Mouse (Mus musculus): Measurements from ENCODE around the gene Lef1.

Gene Lef1

DNA sequence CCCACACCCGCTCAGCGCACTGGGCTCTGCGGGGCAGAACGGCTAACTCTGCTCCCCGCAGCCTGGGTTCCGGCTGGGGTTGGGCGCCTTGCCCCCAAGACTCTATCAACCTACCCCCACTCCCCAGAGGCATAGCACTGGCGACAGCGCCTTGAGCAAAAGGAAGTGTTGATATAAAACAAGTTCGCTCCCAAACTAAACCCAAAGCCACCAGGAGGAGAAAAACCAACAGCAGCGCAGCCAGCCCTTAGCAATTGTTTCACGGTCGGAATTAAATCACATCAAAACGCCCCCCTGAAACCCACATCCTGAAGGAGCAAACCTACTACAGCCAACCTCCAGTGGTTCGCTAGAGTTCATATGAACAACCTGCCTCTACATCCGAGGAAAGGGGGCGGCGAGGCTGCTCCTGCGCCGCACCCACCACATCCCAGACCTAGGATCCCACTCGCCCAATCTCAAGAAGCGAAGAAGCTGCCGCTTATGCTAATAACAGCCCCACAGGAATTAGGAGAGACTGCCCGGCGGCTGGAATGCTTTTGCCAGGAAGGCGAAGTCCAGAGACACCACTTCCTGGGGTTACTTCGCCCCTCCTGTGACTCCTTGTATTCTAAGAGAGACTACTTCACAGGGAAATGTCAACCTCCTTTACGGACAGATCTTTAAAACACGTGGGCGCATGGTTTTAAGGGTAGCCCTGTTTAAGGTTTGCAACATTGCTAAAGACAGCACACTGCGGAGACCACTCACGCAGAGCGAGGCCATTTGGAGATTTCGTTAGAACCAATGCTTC lies 2.8 kb upstream of the Lef1 start:
- peak; percentile 45 for DNase-seq (ENCODE audit: low read depth, low spot score)

DNA sequence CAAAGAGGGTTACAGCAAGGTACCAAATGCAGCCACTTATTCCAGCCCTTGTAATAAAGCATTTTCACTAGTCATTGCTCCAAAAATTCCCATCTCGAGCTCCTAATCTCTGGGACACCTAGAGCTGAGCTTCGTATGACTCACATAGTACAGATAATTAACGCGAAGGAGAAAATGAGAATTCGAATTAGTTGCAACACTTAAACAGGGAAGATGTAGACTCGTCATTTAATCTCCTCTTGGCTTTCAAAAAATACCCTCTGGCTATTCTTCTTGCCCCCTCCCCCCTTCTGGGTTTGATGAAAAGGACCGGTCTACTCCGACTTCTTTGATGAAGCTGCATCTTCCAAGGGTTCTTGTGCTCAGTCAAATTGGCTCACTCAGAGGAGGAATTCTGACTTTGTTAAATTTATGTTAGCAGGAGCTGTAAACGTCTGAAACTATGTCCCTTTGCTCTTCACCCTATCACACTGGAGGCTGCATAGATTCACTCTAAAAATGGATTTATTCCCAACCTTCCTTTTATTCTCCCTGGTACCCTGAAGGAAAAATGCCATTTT lies 2.1 kb upstream of the Lef1 start:
- no peak for DNase-seq (ENCODE audit: low read depth, low spot score)

DNA sequence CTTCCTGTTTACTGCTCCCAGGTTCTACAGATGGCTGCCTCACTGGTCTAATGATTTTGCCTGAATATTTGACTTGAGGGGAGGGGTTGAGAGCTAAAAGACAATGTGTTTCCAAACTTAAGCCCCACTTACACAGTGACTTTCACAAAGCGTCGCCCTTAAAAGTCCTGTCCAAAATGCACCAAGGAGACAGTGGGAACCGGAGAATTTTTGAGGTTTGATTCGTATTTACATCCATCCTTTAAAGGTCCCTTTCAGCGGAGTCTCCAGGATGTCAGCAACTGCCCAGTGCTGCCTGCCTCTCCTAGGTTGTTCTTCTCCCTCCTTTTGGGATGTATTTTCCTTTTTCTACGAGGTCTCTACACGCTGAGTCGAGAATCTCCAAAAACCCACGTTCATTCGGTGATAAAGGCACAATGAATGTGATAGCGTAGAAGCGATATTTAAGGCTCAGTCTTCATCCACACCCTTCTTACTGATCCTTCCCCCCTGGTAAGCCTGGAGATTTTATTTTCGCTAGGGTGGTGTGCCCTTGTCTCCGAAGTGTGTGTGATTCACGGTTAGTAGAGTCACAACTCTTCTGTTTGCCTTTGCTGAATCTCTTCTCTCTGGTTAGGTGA lies 1.1 kb upstream of the Lef1 start:
- DNase-seq (ENCODE audit: low read depth, low spot score) = peak; percentile 43

DNA sequence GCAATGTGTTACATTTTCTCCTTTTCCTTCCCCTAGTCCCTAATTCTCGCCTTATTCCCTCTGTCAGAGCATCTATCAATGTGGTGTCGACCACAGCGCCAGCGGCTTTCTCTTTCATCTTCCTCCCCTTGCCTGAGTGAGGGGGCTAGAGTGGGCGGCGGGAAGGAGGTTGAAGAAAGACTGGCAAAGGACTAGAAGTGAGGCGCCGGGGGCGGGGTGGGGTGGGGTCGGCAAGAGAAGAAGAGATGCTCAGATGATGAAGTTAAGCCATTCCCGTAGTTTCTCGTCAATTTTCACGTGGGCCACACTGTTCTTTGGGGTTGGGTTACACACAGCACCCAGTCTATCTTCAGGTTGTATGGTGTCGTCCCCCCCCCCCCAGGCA lies 593 bp upstream of the Lef1 start:
- no peak for DNase-seq (ENCODE audit: low read depth, low spot score)

DNA sequence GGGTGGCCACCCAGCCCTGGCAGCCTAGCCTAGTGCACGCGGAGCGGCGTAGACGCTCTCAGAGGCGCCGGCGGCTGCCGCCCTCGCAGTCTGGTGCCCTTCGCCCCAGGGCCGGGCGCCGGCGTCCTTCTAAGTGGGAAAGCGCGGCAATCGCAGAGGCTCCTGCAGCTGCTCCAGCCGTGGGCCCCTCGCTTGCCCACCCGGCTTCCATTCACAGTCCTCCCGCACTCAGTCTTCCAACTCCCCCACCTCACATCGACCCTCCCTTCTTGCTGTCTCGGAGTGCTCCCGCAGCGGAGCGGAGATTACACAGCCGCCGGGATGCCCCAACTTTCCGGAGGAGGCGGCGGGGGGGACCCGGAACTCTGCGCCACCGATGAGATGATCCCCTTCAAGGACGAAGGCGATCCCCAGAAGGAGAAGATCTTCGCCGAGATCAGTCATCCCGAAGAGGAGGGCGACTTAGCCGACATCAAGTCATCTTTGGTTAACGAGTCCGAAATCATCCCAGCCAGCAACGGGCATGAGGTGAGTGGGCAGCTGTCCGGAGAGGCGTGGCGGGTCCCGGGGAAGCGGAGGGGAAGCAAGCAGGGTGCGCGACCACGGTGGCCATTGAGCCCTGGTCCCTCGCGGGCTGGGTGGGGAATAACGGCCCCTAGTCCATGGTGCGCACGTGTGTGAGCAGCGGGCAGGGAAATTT lies 1.0 kb downstream of the Lef1 start:
- DNase-seq (ENCODE audit: low read depth, low spot score) = peak; percentile 68

DNA sequence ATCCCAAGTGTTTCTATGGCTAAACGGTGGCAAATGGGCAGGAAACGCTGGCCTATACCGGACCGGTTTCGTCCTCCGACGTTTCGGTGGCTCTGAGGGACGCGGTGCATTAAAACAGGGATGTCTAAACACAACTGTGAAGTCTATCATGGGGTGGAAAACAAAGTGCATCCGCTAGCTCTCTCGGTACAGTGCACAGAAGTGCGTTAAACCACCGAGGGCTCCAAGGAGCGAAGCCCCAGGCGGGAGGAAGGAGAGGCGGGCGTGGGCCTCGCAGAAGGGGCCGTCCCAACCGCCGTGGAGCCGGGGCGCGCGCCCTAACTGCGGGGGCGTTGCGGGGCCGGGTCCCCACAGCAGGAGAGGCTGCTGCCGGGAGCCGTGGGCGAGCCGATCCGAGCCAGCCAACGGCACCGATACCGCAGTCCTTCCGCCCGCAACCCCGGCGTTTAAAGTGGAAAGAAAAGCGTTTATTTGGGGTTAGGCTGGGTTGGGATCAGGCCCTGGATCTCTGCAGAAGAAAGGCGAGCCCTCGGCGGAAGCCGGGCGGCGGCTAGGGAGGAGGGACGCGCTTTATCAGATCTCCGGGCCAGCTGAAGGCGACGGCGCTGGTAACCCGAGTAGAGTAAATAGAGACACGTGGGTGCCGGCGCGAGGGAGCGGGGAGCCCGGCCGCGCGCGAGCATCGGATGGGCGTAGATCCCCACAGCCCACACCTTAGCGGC lies 1.7 kb downstream of the Lef1 start:
- DNase-seq (ENCODE audit: low read depth, low spot score) = peak; percentile 91

DNA sequence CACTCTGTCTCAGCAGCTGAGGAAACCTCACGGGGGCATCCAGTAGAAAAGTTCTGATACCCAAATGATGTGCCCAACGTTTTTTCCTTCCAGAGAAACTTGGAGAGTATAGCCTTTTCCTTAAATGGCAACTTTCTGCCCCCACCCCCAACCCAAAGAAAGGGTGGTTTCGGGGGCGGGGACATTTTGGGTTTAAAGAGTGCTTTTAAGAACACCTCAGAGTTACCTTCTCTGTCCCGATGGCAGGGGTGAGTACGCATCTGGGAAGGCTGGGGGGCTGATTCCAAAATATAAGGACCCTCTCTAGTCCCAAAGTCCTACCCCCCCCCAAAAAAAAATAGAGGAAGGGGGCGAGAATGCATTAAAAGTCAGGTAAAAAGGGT lies 2.3 kb downstream of the Lef1 start:
- no peak for DNase-seq (ENCODE audit: low read depth, low spot score)

DNA sequence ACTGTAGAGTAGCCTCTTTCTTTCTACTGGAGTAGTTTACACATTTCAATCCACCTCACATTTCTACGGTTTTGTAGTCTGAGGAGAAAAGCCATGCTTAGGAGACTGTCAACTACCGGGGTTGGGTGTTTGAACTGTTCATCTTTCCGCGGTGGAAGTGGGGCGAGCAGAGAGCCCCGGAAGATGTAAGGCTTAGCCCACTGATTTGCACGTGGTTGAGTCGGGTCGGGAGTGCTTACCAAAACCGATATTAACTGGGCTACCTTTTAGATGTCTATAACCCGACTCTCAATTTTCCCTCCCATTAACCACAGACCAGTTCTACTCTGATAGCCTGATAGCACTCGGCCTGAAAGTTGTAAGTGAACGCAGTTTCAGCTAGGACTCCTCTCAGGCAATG lies 2.8 kb downstream of the Lef1 start:
- peak; percentile 77 for DNase-seq (ENCODE audit: low read depth, low spot score)

DNA sequence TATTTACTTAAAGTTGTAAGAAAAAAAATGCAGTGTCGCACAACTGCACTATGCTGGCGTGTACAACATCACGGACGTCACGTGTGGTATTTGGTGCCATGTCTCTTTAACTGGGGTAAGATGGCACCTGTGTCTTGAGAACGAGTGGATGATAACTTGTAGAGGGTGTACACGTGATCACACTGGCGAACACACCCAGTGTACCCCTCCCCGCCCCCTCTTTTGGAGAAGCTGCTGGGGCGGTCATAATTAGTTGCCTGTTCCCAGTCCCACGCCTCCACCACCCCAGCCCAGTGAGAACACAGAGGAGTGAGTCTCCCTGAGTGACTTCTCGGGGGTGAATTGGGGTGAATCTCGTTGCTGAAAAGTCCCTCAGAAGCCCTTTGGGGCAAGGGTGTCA lies 5.8 kb downstream of the Lef1 start:
- peak; percentile 68 for DNase-seq (ENCODE audit: low read depth, low spot score)

DNA sequence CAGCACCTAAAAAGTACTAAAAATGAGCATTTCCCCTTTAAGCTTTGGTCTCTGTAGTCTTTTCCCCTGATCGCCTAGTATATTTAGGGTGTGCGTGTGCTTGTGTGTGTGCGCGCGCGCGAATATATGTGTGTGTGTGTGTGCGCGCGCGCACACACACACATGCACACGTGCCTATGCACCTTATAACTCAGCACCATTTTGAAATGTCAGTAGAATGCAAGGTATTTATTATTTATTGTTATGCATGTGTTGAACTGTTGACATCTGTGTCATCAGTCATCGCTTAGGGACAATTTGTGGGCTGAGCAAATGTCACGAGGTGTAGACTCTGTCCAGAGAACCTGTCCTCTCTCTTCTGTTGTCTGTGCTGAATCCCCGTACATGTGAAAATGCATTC lies 7.1 kb downstream of the Lef1 start:
- peak; percentile 69 for DNase-seq (ENCODE audit: low read depth, low spot score)

DNA sequence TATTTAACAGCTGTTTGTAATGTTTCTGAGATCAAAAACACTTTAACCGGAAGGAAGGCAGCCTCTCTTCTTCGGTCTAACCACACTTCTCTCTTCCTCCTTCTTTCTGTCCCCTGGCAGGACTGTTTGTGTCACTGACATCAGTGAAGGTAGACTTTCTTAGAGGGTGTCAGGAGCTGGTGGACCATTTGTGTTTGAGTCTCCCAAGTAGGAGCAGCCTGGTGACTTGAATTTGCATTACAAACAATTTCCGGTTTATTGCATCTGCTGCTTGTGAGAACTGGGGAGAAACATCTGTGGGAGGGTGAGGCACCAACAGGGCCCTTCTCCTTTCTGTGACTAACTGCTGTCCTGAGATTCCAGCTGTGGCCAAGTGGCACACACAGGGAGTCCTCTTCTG lies 7.6 kb downstream of the Lef1 start:
- peak; percentile 76 for DNase-seq (ENCODE audit: low read depth, low spot score)

DNA sequence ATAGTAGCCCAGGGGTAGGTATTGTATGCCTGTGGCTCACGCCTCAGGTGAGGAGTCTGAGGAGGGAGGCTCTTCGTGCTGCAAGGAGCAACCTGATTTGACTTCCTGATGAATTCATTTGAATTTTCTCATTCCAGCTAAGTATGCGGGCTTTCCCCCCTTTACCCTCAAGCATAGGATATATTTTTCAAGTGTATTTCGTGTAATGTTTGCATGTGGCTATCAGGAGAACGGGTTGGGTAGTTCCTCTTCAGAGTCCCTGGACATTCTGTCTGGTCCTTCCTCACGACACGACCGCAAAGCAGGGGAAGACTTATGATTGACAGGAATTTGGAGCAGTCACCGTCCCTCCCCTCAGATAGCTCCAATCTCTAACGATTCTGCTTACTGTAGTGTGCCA lies 9.2 kb downstream of the Lef1 start:
- DNase-seq (ENCODE audit: low read depth, low spot score) = no peak

DNA sequence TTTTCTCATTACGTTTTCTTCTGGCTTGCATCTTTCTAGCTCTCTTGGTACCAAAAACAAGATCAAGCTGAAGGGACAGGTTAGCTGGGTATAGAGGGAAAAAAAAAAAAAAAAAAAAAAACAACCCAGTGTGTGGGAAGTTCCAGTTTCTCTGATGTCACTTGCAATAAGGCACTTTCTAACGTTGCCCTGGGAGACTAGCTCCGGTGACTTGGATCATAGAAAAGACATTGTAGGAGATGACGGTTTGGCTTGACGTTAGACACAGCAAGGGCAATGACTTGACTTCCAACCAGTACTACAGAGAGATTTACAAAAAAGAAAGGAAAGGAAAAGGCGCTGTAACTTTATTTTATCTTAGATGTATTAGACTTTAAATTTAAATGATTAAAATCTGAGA lies 13.2 kb downstream of the Lef1 start:
- no peak for DNase-seq (ENCODE audit: low read depth, low spot score)

DNA sequence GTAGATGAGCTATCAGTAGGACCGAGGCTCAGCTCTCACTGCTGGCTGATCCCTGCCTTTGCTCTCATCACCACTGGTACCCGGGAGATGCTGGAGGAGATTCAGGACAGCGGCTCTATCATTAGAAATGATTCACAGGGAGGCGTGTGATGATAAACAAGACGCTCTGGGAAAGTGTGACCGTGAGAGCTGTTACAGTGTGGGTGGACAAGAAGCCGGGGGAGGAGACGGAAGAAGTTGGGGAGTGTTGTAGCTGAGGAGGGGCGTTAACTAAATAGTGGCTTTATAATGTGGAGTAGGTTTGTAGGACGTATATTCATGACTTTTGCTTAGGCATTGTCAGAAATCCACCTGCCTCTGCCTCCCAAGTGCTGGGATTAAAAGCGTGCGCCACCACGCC lies 15.6 kb downstream of the Lef1 start:
- DNase-seq (ENCODE audit: low read depth, low spot score) = peak; percentile 51

DNA sequence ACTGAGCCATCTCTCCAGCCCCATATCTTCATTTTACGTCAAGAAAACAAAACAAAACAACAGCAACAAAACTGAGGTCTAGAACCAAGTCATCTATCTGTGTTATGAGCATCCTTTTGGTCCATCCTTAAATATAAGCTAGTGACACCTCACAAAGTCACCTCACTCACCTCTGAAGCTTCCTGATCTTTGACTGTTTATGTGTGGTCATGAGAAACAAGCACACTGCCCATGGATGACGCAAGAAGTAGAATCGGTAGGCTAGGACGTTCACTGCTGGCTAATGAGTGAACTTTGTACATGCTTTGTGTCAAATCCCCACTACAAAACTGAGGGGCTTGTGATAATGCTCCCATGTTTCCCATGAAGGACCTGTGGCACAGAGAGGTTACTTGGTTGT lies 16.2 kb downstream of the Lef1 start:
- no peak for DNase-seq (ENCODE audit: low read depth, low spot score)

DNA sequence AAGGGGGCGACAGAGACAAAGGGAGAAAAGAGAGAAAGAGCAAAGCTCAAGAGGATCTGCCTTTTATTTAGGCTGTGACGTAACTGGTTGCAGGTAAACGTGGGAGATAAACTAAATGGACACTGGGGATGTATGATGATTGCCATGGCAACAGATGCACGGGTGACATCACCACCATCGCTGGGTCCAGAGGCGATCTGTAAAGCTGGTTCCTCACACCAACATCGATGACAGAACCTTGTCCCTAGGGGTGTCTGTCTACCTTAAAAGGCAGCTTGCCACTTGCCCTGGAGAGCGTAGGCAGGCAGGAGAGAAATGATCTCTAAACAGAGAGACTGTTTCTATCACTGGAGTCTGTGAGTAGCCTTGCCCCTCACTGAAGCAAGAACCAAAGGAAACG lies 23.7 kb downstream of the Lef1 start:
- DNase-seq (ENCODE audit: low read depth, low spot score) = no peak

DNA sequence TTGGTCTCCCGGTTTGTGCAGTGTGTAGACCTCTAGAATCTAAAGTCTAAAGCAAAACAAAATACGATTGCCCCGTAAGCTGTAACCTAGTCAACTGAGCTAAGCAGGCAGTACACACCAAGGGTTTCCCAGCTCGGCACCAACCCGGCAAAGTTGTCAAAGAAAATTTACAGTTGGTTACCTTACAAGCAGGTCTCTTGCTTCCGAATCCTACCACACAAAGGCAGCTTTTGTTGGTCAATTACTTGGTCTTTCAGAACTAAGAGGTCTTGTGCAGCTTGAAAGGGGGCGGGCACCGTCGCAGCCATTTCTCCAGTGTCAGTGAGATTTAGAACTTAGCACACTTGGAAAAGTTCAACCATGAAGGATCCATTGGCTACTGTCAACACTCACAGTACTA lies 25.2 kb downstream of the Lef1 start:
- no peak for DNase-seq (ENCODE audit: low read depth, low spot score)

DNA sequence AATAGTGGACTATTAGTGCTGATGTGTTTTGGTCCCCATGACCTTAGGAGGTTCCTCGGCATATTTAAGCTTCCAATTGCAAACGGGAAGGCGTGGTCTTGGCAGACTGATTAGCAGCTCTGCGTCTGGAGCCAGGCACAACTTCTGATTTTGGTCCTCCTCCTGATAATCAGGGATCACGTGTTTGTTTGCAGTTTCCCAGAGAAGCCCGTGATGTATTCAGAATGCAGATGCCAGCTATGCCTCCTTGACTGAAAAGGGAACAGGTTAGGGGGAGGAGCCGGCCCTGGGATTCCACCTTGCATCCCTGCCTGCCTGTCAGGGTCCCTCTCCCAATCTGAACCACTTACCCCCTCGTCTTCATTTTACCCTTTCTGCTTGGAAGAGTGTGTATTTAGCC lies 26.2 kb downstream of the Lef1 start:
- DNase-seq (ENCODE audit: low read depth, low spot score) = no peak

DNA sequence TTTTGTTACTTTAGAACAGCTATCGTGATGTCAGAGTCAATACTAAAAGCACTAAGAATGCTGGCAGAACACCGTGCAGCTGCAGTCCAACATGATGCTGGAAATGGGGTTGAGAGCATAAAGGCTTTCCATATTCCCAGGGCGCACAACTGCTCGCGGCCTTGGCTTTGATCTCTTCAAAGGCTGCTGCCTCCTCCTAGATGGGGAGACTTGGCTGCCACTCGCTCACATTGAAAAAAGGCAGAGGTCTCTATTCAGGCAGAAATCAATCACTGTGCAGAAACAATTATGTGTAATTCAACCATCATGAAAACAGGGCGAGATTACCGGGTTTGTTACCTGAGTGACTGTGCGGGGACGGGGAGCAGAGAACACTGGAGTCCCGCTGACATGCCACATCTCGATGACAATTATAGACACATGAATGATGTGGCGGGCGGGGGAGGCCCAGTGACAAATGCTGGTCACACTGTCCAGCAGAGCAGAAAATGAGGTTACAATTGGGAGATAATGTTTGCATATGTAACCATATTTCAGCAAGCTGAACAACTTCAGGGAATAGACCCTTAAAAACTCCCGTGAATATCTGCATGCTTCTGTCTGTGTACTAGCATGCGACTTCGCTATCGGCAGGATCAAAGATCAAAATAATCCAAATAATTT lies 27.0 kb downstream of the Lef1 start:
- no peak for DNase-seq (ENCODE audit: low read depth, low spot score)

DNA sequence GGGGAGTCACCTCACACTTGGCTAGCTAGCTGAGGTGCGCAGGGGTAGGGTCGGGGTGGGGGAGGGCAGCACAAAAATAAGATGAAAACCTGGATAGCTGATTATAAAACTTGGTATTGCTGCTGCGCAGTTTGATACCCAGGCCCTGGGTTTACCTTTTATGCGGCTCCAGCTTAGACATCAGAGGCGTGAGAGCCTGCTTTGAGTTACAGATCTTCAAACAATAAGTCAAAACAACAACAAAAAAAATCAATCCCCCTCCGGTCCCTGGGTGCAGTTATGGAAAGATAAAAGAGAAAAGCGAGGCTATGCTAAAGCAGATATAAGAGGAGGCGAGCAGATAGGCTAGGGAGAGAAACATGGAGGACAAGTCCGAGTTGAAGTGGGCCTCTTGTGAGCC lies 28.0 kb downstream of the Lef1 start:
- DNase-seq (ENCODE audit: low read depth, low spot score) = no peak

DNA sequence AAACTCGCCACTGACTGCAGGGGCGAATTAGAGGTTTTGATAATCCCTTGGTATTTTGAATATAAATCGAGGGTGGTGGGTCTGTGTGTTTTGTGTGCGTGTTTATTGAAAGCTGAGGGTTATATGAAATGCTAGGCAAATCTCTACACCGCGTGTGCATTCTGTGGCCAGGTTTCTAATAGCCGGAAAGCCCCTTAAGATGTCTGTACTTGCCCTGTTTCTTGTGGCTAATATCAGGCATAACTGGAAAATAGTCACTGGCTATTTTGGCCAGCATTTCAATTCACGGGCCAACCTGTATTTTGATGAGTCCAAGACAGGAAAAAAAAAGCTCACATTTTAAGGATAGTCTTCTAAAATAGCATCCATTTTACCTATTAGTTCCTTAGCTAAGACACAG lies 28.5 kb downstream of the Lef1 start:
- no peak for DNase-seq (ENCODE audit: low read depth, low spot score)

Measured in CD4-positive, CD25-positive, alpha-beta regulatory T cell, adult 2 months (primary cell).